In genomic region chr2:33876529-33877290, GRCm38 (mm10) we compare ENCODE assay signal across 9 mouse cellular contexts. TPM values are rescaled to one million over a fixed set of nuclear protein-coding genes. Genes with fewer than 3 reads are reported as not detected.
DNase-seq lines count a peak whose midpoint lies in the region; ATAC-seq lines count a peak whose summit lies in the region.
"Had no signal": no experiment of that assay in that cellular context is flagged by ENCODE, and none has a peak within 500 bp of the region (broad histone marks: within the 10 kb centered on the region; RNA-seq: fewer than 3 reads in every experiment).

No protein-coding gene starts in this region.

- peak overlapping the region; percentile 34 for H3K4me2 ChIP-seq in hindbrain, embryonic 12.5 days (replicated peaks)

- H3K27ac ChIP-seq in hindbrain, embryonic 12.5 days: peak overlapping the region; percentile 99

- H3K9ac ChIP-seq in hindbrain, embryonic 12.5 days: peak overlapping the region; percentile 51

- no peaks in the 10 kb centered on the region for H3K9me3 ChIP-seq in hindbrain, embryonic 12.5 days (replicated peaks)

- H3K36me3 ChIP-seq in hindbrain, embryonic 12.5 days: peaks cover 24% of the 10 kb centered on the region

- WGBS in hindbrain, embryonic 12.5 days: 7% methylated on average over 25 of the region's 25 CpGs

- peak; percentile 93 for ATAC-seq in hindbrain, embryonic 12.5 days (ENCODE audit: low FRiP score)
- ATAC-seq: Patski had no signal

- no peaks in the 10 kb centered on the region for H3K27me3 ChIP-seq in hindbrain, embryonic 12.5 days
- H3K27me3 ChIP-seq: Patski had no signal

- H3K4me3 ChIP-seq in hindbrain, embryonic 12.5 days: no peak overlapping the region

- peaks cover 74% of the 10 kb centered on the region for H3K4me1 ChIP-seq in hindbrain, embryonic 12.5 days

- DNase-seq in R1 (ENCODE audit: low read depth, low spot score): peak; percentile 87
- peak; percentile 88 to 93 for DNase-seq in cerebellum, postnatal 10 days
- peak; percentile 82 to 84 for DNase-seq in frontal cortex, postnatal 10 days (ENCODE audit: low spot score in 2 of 2)
- DNase-seq in layer of hippocampus, postnatal 14 days (ENCODE audit: low spot score in 2 of 2): peak; percentile 79 to 88
- DNase-seq in lung, postnatal 36 days: peak; percentile 64
- DNase-seq in right cerebral cortex, postnatal 25 days: peak; percentile 68
- no peak for DNase-seq in thymus, postnatal 10 days (ENCODE audit: low spot score in 2 of 2)

RNA-seq across cellular contexts. Expression of gene Mvb12b, which starts 11.0 kb away (rescaled TPM):
- polyA plus RNA-seq in hindbrain, embryonic 12.5 days (2016; fragmentation: Nextera tagmentation; extraction: Ambion mirVana): 58.9 and 61.5 TPM in 2 replicates
- total RNA-seq in layer of hippocampus, postnatal 14 days (2021): 10 to 100 TPM; 95.0 to 98.6 TPM

Comparison
In these comparisons a context has a peak if more than half of its experiments do, and no peak if none do; other contexts are left out.
1. DNase-seq: peak in R1 (single experiment), cerebellum, postnatal 10 days (2 of 2), frontal cortex, postnatal 10 days (2 of 2), layer of hippocampus, postnatal 14 days (2 of 2), lung, postnatal 36 days (single experiment) and right cerebral cortex, postnatal 25 days (single experiment); none in thymus, postnatal 10 days (0 of 2).